Mouse (Mus musculus): Measurements from ENCODE around the gene Vps53. TPM values are rescaled to one million over a fixed set of nuclear protein-coding genes. Genes with fewer than 3 reads are reported as not detected.
A peak's percentile ranks its signal among the peaks of the same experiment; 100 is the strongest.

Gene Vps53
- total RNA-seq, 2 experiments from 2014 or later: 38.4 to 46.8 TPM

DNA sequence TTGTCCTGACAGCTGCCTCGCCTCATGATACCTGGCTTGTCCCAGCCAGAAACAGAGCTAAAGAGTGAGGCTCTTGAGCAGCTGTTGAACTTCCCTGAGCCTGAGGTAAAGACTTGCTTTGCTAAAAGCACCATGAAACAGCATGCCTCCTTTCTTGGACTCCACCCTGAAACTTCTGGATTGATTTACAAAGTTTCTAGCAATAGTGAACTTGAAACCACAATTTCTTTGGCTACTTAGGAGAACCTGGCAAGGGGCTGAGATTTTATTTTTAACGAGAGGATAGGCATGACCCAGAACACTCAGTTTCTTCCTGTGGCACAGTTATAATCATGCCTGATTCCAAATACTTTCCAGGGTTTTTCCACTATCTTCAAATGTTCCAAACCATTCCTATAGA lies 56.9 kb downstream of the Vps53 start:
- ATAC-seq (replicated peaks; ENCODE audit: poor library complexity, severe bottlenecking): no peak

DNA sequence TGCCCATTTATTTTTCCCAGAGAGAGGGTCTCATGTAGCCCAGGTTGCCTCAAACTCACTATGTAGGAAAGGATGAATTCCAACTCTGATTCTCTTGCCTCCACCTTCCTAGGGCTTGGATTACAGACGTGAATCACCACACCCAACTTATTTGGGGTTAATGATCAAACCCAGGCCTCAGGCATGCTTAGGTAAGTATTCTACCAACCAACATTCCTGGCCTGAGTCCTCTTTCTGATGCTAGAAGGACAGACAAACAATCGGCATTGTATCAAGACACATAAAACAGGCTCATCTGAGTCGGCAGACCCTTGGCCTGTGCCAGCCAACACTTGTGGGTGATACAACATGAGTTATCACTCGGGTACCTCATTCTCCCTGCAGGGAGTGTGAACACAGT lies 58.4 kb downstream of the Vps53 start:
- ATAC-seq (replicated peaks; ENCODE audit: poor library complexity, severe bottlenecking): no peak

DNA sequence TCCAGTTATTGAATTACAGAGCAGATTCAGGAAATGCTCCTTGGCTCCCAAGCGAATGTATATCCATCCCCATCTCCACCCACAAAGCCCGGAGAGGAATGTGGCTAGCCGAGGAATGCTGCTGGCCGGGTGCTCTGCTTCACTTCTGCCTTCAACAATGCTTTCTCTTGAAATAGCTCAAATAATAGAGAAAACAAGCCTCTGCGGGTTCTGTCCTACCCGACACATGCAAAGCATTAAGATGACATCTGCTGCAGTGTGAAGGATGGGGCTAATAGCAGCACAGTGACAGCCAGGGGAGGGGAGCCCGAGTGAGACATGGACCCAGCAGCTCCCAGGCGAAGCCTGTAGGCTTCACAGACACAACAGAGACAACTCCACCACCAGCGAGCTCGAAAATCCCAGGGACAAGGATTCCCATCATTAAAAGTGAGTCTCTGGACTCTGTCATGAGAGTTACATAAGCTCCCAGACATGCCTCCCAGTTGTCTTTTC lies 59.0 kb downstream of the Vps53 start:
- ATAC-seq (replicated peaks; ENCODE audit: poor library complexity, severe bottlenecking): no peak

DNA sequence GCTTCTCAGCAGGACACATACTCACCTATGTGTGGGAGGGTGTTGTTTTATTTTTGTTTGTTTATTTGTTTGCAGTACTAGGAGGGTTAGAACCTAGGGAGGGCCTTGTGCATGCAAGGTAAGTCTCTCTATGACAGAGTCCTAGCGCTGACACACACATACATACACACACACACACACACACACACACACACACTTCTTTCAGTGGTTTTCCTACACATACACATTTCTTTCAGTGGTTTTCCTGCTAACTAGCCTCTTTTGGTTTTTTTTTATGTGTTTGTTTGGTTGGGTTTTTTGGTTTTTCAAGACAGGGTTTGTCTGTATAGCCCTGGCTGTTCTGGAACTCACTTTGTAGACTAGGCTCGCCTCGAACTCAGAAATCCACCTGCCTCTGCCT lies 69.0 kb downstream of the Vps53 start:
- no peak for ATAC-seq (replicated peaks; ENCODE audit: poor library complexity, severe bottlenecking)

DNA sequence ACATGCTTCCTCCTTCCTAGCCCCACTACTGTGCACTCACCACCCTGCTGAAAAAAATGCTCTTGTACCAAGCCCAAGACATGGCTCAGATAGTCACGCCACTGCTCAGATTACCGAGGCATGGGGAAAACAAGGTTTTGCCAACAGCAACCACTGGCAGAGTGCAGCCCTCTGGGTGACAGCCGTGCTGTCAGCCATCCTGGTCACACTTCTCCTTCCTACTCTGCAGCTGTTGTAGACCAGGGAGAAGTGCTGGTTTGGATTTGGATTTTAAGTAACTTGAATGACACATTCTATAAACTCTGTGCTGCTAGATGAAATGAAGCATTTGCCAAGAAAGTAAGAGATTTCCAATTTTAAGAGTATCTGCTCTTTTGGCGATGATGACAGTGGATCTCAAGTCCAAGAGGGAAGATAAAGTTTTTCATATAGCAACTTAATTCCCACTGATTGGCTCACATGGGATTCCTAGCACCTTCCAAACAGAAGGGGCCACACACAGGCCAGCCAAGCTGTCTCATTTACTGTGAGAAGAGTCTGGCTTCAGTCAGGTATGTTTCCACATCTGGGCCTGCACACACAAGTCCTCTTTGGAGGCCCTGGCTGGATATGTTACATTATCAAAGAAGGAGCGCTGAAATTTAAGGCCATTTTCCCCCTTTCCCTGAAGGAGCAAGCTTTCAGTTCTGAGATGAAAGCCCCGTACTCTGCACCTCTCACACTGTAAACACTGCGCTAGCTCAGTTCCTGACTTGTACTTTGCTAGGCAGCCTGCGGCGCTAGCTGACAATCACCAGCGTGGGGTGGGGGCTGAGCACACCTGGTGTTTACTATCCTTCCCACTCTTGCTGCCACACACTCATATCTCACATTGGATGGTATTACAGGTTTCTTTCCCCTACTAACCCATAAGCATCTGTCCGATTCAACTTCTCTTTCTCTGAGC lies 72.6 kb downstream of the Vps53 start:
- ATAC-seq (replicated peaks; ENCODE audit: poor library complexity, severe bottlenecking): no peak

DNA sequence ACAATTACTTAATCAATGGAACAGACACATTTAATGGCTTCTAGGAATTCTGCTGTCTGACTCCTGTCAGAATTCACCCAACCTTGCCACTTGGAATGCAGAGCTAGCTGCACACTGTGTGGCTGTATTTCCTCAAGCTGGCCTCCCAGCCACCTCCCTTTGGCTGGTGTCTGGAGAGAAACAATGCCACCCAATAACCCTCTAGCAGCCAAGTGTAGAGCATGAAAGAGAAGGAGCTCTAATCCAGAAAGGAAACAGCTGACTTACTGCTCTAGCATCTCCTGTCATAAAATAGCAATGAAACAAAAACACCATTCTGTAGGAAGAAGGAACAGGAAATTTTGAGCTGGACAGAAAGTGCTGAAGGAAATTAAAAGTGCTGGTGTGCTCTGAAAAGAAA lies 78.3 kb downstream of the Vps53 start:
- no peak for ATAC-seq (replicated peaks; ENCODE audit: poor library complexity, severe bottlenecking)

DNA sequence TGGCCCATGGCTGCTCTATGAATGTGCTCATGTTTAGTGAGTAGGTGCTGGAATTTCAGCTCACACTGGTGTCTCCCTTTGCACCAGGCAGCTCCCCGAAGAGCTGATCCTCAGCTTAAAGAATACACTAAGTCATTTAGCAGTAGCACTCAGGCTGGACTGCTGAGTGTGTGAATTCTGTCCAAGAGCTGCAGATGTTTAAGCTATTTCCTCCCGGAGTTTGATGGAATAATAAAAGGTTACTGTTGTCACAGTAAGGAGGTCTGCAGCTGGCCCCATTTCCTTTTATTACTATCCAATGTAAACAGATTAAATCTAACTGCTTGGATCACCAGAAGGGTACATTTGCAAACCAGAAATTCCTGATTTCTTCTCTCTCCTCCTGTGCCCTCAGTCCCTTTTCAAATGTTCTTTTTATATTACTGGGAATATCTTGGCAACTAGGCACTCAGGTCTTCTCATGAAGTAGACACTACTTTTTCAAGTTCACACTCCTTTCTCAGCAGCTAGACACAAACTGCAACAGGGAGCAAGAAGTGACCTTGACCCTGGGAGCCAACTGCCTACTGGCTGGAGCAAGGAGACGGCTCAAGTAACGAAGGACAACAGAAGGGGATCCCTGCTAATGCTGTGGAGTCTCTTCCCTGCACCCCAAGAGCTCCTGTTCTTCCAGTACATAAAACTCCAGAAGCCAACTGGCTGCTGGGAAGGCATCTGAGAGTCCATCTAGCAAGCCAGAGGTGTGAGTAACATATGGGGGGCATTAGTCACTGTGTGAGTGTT lies 80.1 kb downstream of the Vps53 start:
- ATAC-seq (replicated peaks; ENCODE audit: poor library complexity, severe bottlenecking): no peak

DNA sequence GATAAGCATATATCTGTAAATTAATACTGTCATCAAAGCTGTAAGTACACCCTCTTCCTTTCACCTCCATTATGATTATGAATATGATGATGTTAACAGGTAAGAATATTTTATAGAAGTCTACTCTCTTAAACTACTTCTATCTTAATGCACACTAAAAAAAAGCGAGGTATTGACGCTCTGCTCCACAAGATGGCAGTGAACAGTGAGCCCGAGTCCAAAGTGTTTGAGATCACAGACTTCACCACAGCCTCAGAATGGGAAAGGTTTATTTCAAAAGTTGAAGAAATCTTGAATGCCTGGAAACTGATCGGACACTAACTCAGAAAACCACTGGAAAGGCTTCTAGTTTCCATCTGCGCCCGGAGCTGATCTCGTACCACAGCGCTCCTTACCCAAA lies 85.8 kb downstream of the Vps53 start:
- no peak for ATAC-seq (replicated peaks; ENCODE audit: poor library complexity, severe bottlenecking)

DNA sequence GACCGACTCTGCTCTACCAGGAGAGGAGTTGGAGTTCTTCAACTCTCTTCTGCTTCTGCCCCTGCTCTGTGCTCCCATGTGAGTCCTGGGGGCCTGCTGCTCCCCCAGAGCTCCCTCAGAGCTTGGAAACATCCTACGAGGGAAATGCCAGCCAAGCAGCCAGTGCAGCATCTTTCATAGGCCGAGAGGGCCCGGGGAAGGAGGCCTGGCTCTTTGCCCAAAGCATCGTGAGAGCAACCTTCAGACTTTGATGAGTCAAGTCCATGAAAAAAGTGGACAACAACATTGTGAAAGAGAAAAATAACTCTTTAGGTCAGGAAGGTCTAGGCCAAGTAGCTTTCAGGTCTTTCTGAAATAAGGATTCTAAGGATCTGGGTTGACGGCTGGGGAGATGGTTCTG lies 89.7 kb downstream of the Vps53 start:
- ATAC-seq (replicated peaks; ENCODE audit: poor library complexity, severe bottlenecking): no peak

DNA sequence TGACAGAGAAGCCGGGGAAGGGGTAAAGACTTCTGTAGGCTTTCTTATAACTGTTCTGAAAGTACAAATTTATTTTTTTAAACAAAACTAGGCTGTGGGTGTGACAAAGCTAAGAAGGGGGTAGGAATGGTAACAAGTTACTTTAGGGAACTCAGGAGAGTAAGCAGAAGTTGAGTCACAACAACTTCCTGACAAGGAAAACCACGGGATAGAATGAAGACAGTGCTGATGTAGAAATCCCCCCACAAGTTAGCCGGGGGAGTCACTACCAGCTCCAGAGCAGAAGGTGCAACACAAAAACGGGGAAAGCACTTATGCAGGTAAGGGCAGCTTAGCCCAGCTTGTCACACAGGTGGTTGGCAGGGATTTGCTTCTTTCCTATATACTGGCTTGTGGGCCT lies 90.9 kb downstream of the Vps53 start:
- ATAC-seq (replicated peaks; ENCODE audit: poor library complexity, severe bottlenecking): peak; percentile 68

DNA sequence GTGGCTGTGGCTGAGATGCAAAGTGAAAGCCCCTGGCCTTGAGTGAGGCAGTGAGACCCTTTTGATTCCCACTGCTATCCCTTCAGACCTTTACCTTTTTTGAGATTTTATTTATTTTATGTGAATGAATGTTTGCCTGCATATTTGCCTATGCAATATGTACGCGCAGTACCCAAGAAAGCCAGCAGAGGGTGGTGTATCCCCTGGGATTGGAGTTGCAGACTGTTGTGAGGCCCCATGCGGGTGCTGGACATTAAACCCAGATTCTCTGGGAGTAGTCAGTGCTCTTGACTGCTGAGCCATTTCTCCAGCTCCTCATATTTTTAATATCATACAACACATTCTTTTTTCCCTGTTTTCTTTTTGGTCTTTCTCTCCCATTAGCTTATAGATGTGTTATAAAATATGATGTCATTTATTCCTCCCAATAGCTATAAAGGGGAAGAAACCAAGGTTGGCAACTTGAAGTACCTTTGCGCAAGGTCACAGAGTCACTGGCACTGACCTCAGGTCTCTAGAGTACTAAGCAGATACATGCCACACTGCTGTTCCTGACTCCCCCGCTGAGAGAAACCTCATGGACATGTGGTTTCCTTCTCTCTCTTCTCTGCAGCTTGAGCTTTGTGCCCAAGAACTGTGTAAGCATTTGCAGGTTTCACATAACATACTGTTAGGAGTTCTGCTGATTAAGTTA lies 93.4 kb downstream of the Vps53 start:
- peak; percentile 60 for ATAC-seq (replicated peaks; ENCODE audit: poor library complexity, severe bottlenecking)

DNA sequence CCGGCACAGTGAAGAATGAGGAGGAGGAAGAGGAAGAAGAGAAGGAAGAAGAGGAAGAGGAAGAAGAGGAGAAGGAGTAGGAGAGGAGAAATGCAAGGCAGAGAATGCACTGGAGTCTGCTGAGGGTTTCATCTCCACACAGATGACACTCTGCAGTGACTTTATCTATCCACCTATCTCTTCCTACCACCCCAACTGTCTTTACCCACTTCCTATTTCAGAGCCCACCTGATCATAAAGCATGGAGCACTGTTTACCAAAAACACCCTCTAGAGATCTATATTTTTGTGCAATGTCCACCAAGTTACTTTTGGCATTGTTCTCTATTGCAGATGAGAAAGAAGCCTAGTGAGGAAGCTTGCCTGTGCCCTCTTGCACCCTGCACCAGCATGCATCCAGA lies 94.5 kb downstream of the Vps53 start:
- no peak for ATAC-seq (replicated peaks; ENCODE audit: poor library complexity, severe bottlenecking)

DNA sequence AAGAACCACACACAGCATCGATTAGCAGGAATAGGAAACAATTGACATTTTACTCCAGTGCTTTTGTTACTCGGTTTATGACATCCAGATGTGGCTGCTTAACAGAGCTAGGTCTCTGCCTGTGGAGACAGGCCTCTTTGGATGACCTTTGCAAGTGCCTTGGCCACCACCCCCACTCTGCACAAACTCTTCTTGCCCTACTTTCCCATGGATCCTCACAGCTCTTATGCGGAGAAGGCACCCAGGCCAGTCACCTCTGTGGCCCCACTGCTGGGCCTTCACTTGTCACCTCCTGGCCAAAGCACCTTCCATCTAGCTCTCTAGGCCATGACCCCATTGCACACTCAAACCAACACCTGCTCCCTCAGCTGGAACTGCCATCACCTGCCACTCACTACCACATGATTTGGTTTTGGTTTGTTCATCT lies 95.5 kb downstream of the Vps53 start:
- ATAC-seq (replicated peaks; ENCODE audit: poor library complexity, severe bottlenecking): no peak

DNA sequence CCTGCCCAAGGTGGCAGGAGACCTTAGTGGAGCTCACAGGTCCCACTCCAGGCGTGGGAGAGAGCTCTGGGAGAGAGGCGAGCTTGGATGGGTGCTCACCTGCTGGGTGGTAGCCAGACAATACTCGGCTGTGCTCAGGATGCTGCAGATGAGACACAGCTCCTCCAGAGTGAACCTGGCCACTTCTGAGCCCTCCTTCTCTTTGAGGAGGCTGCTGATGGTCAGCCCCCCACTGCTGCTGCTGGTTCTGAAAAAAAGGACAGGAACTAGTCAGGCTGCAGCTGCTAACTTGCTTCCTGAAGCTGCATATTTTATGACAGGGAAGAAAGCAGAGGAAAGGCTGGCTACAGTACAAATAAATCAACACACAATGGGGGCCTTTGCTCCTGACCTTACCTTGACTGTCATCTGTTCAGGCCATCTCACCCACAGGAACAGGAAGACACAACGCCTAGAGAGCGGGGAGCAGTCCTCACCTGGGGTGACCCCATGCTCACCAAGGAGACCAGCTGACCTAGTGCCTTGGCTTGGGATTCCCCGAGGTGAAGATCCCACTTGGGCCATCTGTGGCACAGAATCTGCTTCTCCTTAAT lies 98.3 kb downstream of the Vps53 start:
- no peak for ATAC-seq (replicated peaks; ENCODE audit: poor library complexity, severe bottlenecking)

DNA sequence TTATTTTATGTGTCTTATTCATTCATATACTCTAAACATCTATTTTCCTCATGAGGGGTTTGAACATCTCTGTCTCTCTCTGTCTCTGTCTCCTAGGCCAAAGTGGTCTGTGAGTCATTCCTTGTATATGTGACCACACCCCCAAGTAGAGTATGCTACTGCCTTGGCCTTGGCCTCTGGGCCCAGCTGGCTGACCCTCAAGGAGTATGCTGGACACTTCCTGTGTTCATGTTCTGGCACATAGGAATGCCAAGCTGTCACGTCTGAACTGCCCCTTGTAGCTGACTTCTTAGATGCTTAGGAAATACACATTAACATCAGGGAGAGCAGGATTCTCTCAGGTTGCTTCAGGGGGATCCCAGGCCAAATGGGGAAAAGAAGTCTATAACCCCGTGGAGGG lies 99.2 kb downstream of the Vps53 start:
- ATAC-seq (replicated peaks; ENCODE audit: poor library complexity, severe bottlenecking): no peak

DNA sequence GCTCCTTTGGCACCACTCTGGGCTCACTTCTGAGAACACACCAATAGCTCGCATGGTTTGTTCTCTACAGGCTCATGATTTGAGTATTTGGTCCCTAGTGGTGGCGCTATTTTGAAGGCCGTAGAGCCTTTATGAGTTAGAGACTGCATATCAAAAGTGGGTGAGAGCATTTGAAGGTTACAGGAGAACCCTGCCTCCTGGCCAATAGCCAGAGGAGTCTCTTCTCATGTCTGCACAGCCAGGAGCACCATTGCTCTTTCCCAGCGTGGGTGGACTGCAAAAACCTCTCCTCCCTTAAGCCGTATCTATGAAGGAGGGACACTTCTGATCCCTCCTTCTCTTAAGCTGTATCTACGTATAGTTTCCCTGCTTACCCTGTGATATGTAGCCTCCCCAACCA lies 102.1 kb downstream of the Vps53 start:
- no peak for ATAC-seq (replicated peaks; ENCODE audit: poor library complexity, severe bottlenecking)

DNA sequence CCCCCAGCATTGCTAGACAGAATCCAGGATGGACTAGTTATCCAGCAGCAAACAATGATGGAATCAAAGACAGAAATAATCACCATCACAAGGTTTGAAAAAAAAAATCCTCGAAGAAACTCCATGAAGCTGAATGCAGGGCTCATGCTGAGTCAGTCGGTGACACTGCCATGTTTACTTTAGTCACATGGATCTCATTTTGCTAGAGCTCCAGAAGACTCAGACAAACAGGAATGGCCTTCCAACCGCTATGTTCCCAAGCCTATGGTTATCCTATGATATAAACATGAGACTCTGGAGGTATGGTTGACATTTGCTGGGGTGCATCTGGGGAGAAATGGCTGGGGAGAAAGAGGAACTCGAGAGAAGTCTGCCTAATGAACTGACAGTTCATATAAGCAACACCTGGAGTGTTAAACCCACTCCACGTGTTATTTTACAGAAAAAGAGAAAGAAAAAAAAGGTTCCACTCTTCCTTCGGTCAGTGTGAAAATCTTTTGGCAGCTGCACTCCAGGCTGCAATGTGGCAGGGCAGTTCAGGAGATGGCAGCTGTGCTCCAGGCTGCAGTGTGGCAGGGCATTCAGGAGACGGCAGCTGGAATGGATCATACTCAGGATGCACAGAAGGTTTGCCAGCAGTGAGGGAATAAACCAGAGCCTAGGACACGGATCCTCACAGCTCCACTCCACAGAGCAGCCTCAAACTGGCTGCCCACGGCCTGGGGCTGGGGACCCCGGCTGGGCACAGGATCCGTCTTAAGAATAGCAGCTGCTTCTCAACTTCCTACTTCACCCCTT lies 105.0 kb downstream of the Vps53 start:
- no peak for ATAC-seq (replicated peaks; ENCODE audit: poor library complexity, severe bottlenecking)

DNA sequence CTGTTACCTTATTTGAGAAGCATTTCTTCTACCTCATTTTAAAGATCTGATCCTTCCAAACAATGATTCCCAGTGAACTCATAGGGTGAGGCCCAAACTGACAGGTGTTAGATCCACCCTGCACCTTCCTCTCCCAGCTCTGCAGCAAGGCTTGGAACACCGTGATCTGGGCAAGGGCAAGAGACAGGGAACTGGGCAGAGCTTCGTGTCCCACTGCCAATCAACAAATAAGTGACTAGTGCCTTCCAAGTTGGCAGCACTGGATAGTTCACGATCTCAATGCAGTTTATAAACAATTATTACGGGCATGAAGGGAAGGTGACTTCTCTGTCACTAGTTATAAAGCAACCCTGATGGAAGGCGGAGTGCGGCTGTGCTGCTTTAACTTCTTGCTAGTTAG lies 109.6 kb downstream of the Vps53 start:
- no peak for ATAC-seq (replicated peaks; ENCODE audit: poor library complexity, severe bottlenecking)

DNA sequence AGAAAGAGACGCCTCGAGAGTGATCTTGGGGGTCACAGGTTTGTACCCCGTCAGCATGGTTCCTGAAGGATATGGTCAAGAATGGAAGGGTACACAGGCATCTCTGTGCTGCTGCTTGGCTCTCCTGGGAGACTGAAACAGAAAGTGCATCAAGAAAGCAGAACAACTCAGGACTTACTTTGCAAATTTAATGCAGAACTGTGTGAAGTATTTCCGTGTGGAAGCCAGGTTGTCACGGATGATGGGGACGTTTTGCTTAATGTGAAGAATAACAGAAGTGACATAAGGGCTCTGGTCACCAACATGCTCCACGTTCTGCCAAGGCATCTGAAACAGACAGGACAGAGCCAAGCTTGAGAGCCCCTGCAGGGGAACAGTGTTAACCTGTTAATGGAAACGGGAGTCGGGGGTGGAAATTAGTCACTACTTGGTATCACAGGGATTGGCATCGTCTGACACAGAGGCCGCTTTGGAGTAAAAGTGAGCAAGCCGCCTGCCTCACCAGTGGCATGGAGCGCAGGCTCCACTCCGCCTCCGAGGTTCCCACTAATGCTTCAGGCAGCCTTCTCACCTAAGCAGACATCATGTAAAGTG lies 112.8 kb downstream of the Vps53 start:
- no peak for ATAC-seq (replicated peaks; ENCODE audit: poor library complexity, severe bottlenecking)

Data from granulocyte monocyte progenitor cell, adult 5-6 weeks (primary cell).